In the genomic region with DNA sequence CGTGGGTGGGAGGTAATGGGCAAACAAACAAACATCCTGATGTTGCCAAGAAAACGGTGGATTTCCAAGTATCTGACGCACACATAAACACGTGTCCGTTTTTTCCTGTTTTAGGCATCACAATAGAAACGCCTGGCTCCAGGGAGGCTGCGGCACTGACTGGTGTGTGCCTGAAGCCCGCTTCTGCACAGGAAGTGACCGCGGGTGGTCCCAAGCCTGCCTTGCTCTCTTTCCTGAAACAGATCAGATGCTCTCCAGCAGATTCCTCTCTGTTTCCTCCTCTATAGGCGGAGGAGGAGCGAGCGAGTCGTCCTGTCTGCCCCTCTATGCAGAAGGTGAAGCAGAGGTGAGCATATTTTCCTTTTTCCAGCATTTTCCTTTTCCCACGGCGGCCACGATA, we compare ENCODE assay signal across 8 mouse cellular contexts.
A peak's percentile ranks its signal among the peaks of the same experiment; 100 is the strongest.
DNase-seq lines count a peak whose midpoint lies in the region; ATAC-seq lines count a peak whose summit lies in the region.
"Had no signal": no experiment of that assay in that cellular context is flagged by ENCODE, and none has a peak within 500 bp of the region (broad histone marks: within the 10 kb centered on the region; RNA-seq: fewer than 3 reads in every experiment).

No protein-coding gene starts in this region.

- H3K36me3 ChIP-seq in embryonic facial prominence, embryonic 10.5 days (replicated peaks) = no peaks in the 10 kb centered on the region
- no peaks in the 10 kb centered on the region for H3K36me3 ChIP-seq in intestine, embryonic 15.5 days

- peak overlapping the region; percentile 45 for H3K4me2 ChIP-seq in intestine, embryonic 15.5 days (replicated peaks)

- H3K9ac ChIP-seq in intestine, embryonic 15.5 days = no peak overlapping the region

- no peaks in the 10 kb centered on the region for H3K27me3 ChIP-seq in embryonic facial prominence, embryonic 10.5 days (replicated peaks; ENCODE audit: low read depth, poor library complexity, severe bottlenecking)
- H3K27me3 ChIP-seq in intestine, embryonic 15.5 days (replicated peaks) = no peaks in the 10 kb centered on the region

- ATAC-seq in intestine, embryonic 15.5 days = peak; percentile 65; the same call in 1 of the 2 replicates
- ATAC-seq in CD4-positive, CD25-positive, alpha-beta regulatory T cell, adult 4 months = no peak
- ATAC-seq in activated CD4-positive, CD25-positive, alpha-beta regulatory T cell, adult 4 months = no peak

- no peaks in the 10 kb centered on the region for H3K9me3 ChIP-seq in embryonic facial prominence, embryonic 10.5 days
- H3K9me3 ChIP-seq in intestine, embryonic 15.5 days = no peaks in the 10 kb centered on the region

- H3K27ac ChIP-seq in embryonic facial prominence, embryonic 10.5 days (replicated peaks) = peak overlapping the region; percentile 60; the same call in 1 of the 2 replicates
- H3K27ac ChIP-seq in intestine, embryonic 15.5 days = peak overlapping the region; percentile 29

- H3K4me1 ChIP-seq in embryonic facial prominence, embryonic 10.5 days = peaks cover 6% of the 10 kb centered on the region
- H3K4me1 ChIP-seq in intestine, embryonic 15.5 days (replicated peaks) = no peaks in the 10 kb centered on the region

- peak; percentile 52 for DNase-seq in adrenal gland, adult 8-10 months
- peak; percentile 54 for DNase-seq in embryonic facial prominence, embryonic 10.5 days (ENCODE audit: low spot score)
- peak; percentile 63 to 77 for DNase-seq in lung, adult 18-20 months
- DNase-seq in Muller cell, postnatal 12 days (ENCODE audit: inconsistent ontology term) = no peak

- H3K4me3 ChIP-seq in embryonic facial prominence, embryonic 10.5 days = no peak overlapping the region
- no peak overlapping the region for H3K4me3 ChIP-seq in intestine, embryonic 15.5 days (replicated peaks)
- H3K4me3 ChIP-seq: myocyte had no signal

- WGBS in embryonic facial prominence, embryonic 10.5 days = 42% methylated on average over 17 of the region's 17 CpGs
- 37% methylated on average over 17 of the region's 17 CpGs for WGBS in intestine, embryonic 15.5 days
